Mouse (Mus musculus) midbrain, embryonic 16.5 days (tissue): ENCODE measurements around the gene Ubxn2a. TPM values are rescaled to one million over a fixed set of nuclear protein-coding genes. Genes with fewer than 3 reads are reported as not detected.

ENCODE experiments used
- polyA plus RNA-seq: library from polyadenylated mRNA; unstranded; fragments of >200 nt; fragmentation: Nextera tagmentation; extraction: Ambion mirVana; gene quantifications from 2 replicates; pipeline ENCODE4 v1.2.1, GENCODE M21; 2015

The Ubxn2a gene
- polyA plus RNA-seq, 1 experiment from 2014 or later: 38.7 TPM

Other genes starting within 250 kb of the Ubxn2a start
- 0.69 and 1.1 TPM in 2 replicates for gene Fam228a, start 169.3 kb downstream of the Ubxn2a start, polyA plus RNA-seq
- 15.1 and 17.4 TPM in 2 replicates for gene Pfn4, start 138.7 kb downstream of the Ubxn2a start, polyA plus RNA-seq
- 5.9 and 8.0 TPM in 2 replicates for gene Fam228b, start 138.4 kb downstream of the Ubxn2a start, polyA plus RNA-seq
- gene Sf3b6, start 90.2 kb downstream of the Ubxn2a start, polyA plus RNA-seq: 204 TPM in 2 replicates
- gene Fkbp1b, start 66.1 kb downstream of the Ubxn2a start, polyA plus RNA-seq: 36.7 and 43.0 TPM in 2 replicates
- 12.7 and 14.4 TPM in 2 replicates for gene Wdcp, start 64.4 kb downstream of the Ubxn2a start, polyA plus RNA-seq
- 2.9 and 3.0 TPM in 2 replicates for gene Mfsd2b, start 33.3 kb downstream of the Ubxn2a start, polyA plus RNA-seq
- gene Atad2b, start 9.6 kb upstream of the Ubxn2a start, polyA plus RNA-seq: 8.0 and 9.7 TPM in 2 replicates